In the genomic region with DNA sequence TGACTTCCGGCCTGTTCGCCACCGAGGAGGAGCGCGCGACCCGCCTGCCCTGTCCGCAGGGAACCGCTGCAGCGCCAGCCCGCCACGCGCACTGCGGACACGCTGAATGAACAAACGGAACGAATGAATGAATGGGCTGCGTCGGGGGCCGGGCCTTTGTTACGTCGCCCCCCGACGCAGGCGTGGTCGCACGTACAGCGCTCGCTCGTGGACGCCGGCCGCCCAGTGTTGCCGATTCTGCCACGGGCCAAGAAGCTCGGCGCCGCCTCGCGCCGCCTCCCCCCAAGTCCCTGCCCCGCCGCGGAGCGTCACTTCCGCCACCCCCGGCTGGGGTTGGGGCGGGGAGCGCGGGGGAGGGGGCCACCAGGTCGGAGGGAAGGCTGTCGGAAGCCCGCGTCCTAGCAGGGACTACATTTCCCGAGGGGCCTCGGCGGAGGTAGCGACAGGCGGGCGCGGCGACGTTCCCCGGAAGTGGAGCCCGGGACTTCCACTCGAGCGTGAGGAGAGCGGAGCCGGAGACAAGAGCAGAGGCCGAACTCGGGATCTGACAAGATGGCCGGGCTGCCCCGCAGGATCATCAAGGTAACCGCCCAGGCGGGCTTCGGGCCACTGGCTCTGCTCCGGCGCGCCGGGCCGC, we compare ENCODE assay signal across 8 mouse cellular contexts. TPM values are rescaled to one million over a fixed set of nuclear protein-coding genes. Genes with fewer than 3 reads are reported as not detected.
DNase-seq lines count a peak whose midpoint lies in the region; ATAC-seq and TF ChIP-seq lines count a peak whose summit lies in the region.

A gene (plus strand): TSS at position 490 of the 637 bp plus-strand sequence.

- peak within 1 kb of the TSS; percentile 95 for H3K9ac ChIP-seq in embryonic facial prominence, embryonic 15.5 days
- H3K9ac ChIP-seq in limb, embryonic 14.5 days (ENCODE audit: low read depth, low read length, severe bottlenecking), result peak within 1 kb of the TSS; percentile 96
- peak within 1 kb of the TSS; percentile 93 for H3K9ac ChIP-seq in midbrain, postnatal 0 days (replicated peaks; ENCODE audit: low read length, poor library complexity, severe bottlenecking)

- ATAC-seq in embryonic facial prominence, embryonic 15.5 days (ENCODE audit: insufficient number of reproducible peaks, low FRiP score, low TSS enrichment, low read depth), result peak; percentile 97
- peak; percentile 97 for ATAC-seq in limb, embryonic 14.5 days (ENCODE audit: low FRiP score, low read depth)
- ATAC-seq in midbrain, postnatal 0 days (ENCODE audit: low FRiP score), result peak; percentile 96

- H3K4me2 ChIP-seq in embryonic facial prominence, embryonic 15.5 days (replicated peaks), result peak within 1 kb of the TSS; percentile 60
- peak within 1 kb of the TSS; percentile 63 for H3K4me2 ChIP-seq in limb, embryonic 14.5 days (replicated peaks; ENCODE audit: low read depth, low read length, severe bottlenecking)
- peak within 1 kb of the TSS; percentile 61 for H3K4me2 ChIP-seq in midbrain, postnatal 0 days (ENCODE audit: low read depth, low read length, poor library complexity, severe bottlenecking)

- under 1% methylated on average over 79 of the region's 81 CpGs for WGBS in bone marrow, adult 2 months
- WGBS in embryonic facial prominence, embryonic 15.5 days, result 0% methylated on average over 74 of the region's 81 CpGs
- WGBS in limb, embryonic 14.5 days, result 0% methylated on average over 34 of the region's 81 CpGs
- WGBS in midbrain, postnatal 0 days, result under 1% methylated on average over 75 of the region's 81 CpGs

- peak within 1 kb of the TSS; percentile 100 for H3K27ac ChIP-seq in bone marrow, adult 2 months (ENCODE audit: control insufficient read depth, insufficient read depth, low read depth, low read length, poor library complexity)
- H3K27ac ChIP-seq in embryonic facial prominence, embryonic 15.5 days (replicated peaks), result peak within 1 kb of the TSS; percentile 98
- H3K27ac ChIP-seq in limb, embryonic 14.5 days (replicated peaks; ENCODE audit: low read depth, low read length), result peak within 1 kb of the TSS; percentile 98
- peak within 1 kb of the TSS; percentile 95 for H3K27ac ChIP-seq in midbrain, postnatal 0 days (ENCODE audit: low read depth, low read length)

- H3K4me3 ChIP-seq in bone marrow, adult 2 months (replicated peaks; ENCODE audit: control insufficient read depth, low read depth, low read length), result peak within 1 kb of the TSS; percentile 86
- H3K4me3 ChIP-seq in embryonic facial prominence, embryonic 15.5 days (replicated peaks), result peak within 1 kb of the TSS; percentile 99
- H3K4me3 ChIP-seq in limb, embryonic 14.5 days (replicated peaks; ENCODE audit: low read length), result peak within 1 kb of the TSS; percentile 99
- H3K4me3 ChIP-seq in midbrain, postnatal 0 days (ENCODE audit: low read depth, low read length), result peak within 1 kb of the TSS; percentile 88

- no peak for TF ChIP-seq CTCF in bone marrow, adult 2 months (IDR thresholded peaks at IDR 0.05; ENCODE audit: control insufficient read depth, insufficient read depth, low read length)
- no peak; the same call in 1 of the 2 replicates for TF ChIP-seq CTCF in midbrain, postnatal 0 days (IDR thresholded peaks at IDR 0.05)

- H3K36me3 ChIP-seq in embryonic facial prominence, embryonic 15.5 days, result no peaks in the 10 kb centered on the region
- peaks cover 6% of the 10 kb centered on the region; the same call in 1 of the 2 replicates for H3K36me3 ChIP-seq in limb, embryonic 14.5 days (ENCODE audit: control insufficient read depth, insufficient read depth, low read length)
- no peaks in the 10 kb centered on the region for H3K36me3 ChIP-seq in midbrain, postnatal 0 days (ENCODE audit: insufficient read depth, low read length)

- peak; percentile 98 for DNase-seq in 416B (ENCODE audit: low read depth)
- DNase-seq in heart, adult 8-10 months (ENCODE audit: low spot score), result peak; percentile 97
- peak; percentile 98 for DNase-seq in kidney, adult 9 months
- DNase-seq in limb, embryonic 14.5 days (ENCODE audit: low spot score), result peak; percentile 97
- DNase-seq in midbrain, postnatal 0 days (ENCODE audit: low spot score), result peak; percentile 99
- peak; percentile 86 to 89 for DNase-seq in spleen, postnatal 14 days (ENCODE audit: low spot score in 2 of 2)

- H3K9me3 ChIP-seq in embryonic facial prominence, embryonic 15.5 days (replicated peaks), result no peaks in the 10 kb centered on the region
- H3K9me3 ChIP-seq in limb, embryonic 14.5 days (ENCODE audit: control insufficient read depth, low read length), result no peaks in the 10 kb centered on the region
- no peaks in the 10 kb centered on the region for H3K9me3 ChIP-seq in midbrain, postnatal 0 days (ENCODE audit: low read length)

- H3K27me3 ChIP-seq in embryonic facial prominence, embryonic 15.5 days, result no peaks in the 10 kb centered on the region
- no peaks in the 10 kb centered on the region for H3K27me3 ChIP-seq in limb, embryonic 14.5 days (ENCODE audit: control insufficient read depth, insufficient read depth, low read length)
- no peaks in the 10 kb centered on the region for H3K27me3 ChIP-seq in midbrain, postnatal 0 days (ENCODE audit: insufficient read depth, low read length)

- peak; percentile 82 for TF ChIP-seq POLR2A in bone marrow, adult 2 months (IDR thresholded peaks at IDR 0.05; ENCODE audit: borderline replicate concordance, control insufficient read depth, low read depth, low read length)
- TF ChIP-seq POLR2A in limb, embryonic 14.5 days (IDR thresholded peaks at IDR 0.05; ENCODE audit: borderline replicate concordance, extremely low read depth, insufficient read depth, insufficient read length), result 0 out of 2 replicates have a peak, but pooled peaks have one; percentile 45

- peaks cover 1% of the 10 kb centered on the region; the same call in 1 of the 2 replicates for H3K4me1 ChIP-seq in bone marrow, adult 2 months (ENCODE audit: control insufficient read depth, insufficient read depth, low read length)
- peaks cover 4% of the 10 kb centered on the region; the same call in 1 of the 2 replicates for H3K4me1 ChIP-seq in embryonic facial prominence, embryonic 15.5 days
- H3K4me1 ChIP-seq in limb, embryonic 14.5 days (ENCODE audit: control insufficient read depth, insufficient read depth, low read length), result peaks cover 6% of the 10 kb centered on the region; the same call in 1 of the 2 replicates
- 0 out of 2 replicates have a peak, but pooled peaks cover 2% of the 10 kb centered on the region for H3K4me1 ChIP-seq in midbrain, postnatal 0 days (ENCODE audit: insufficient read depth, low read length)

RNA-seq across cellular contexts. Expression of the gene that starts here (rescaled TPM):
- polyA plus RNA-seq in bone marrow, adult 2 months (2011; ENCODE audit: insufficient read depth, insufficient read length, low replicate concordance, missing spikeins), result 77.1 and 80.7 TPM in 2 replicates
- polyA plus RNA-seq in embryonic facial prominence, embryonic 15.5 days (2015; fragmentation: Nextera tagmentation; extraction: Ambion mirVana), result 292 and 300 TPM in 2 replicates
- 100 to 1,000 TPM in 1 of 4 experiments, 10 to 100 TPM in 3; 85.8 to 102 (median 94.5) TPM for total RNA-seq in heart, adult 8-10 months (2022)
- polyA plus RNA-seq in limb, embryonic 14.5 days (2012; rRNA removed), result 188 and 225 TPM in 2 replicates
- 276 and 290 TPM in 2 replicates for polyA plus RNA-seq in limb, embryonic 14.5 days (2014; fragmentation: Nextera tagmentation; extraction: Ambion mirVana)
- total RNA-seq in midbrain, postnatal 0 days (2014; rRNA removed), result 230 and 286 TPM in 2 replicates
- polyA plus RNA-seq in midbrain, postnatal 0 days (2015; fragmentation: Nextera tagmentation; extraction: Ambion mirVana), result 321 and 322 TPM in 2 replicates

Comparison
In these comparisons a context has a peak if more than half of its experiments do, and no peak if none do; other contexts are left out.
1. Peak in every context shown above with its lines: DNase-seq, ATAC-seq, H3K4me3 ChIP-seq and H3K27ac ChIP-seq.